Mouse (Mus musculus) kidney, adult 2 months (tissue): ENCODE measurements around the gene Tinf2.

ENCODE experiments used
- CTCF ChIP-seq: fragments of 200-500 bp; conservative IDR thresholded peaks from 2 replicates; pipeline ENCODE4 v1.5.1; 2011; ENCODE audit warnings: low read depth, mild to moderate bottlenecking, control low read depth, low read length, moderate library complexity, mixed read lengths; ENCODE audit not compliant: insufficient read depth, insufficient read length
- POLR2A ChIP-seq: fragments of 200-500 bp; IDR thresholded peaks from one replicate; pipeline ENCODE4 v1.6.1; 2011; ENCODE audit warnings: low read depth, low read length, control low read depth

- TF ChIP-seq POLR2A, result no peak
- TF ChIP-seq CTCF, result peak; percentile 85
Measured at GRCm38 (mm10) chr14:55629312-55629711, 52.3 kb downstream of the Tinf2 start.
